Mouse (Mus musculus) stomach, embryonic 16.5 days (tissue): Measurements from ENCODE around the gene Arel1. TPM values are rescaled to one million over a fixed set of nuclear protein-coding genes. Genes with fewer than 3 reads are reported as not detected.
A peak's percentile ranks its signal among the peaks of the same experiment; 100 is the strongest.

Experiments
- ATAC-seq: fragments of 200-750 bp; cut with Nextera tagmentation; 2 replicates; pipeline ENCODE4 v1.8.0; 2017; ENCODE audit warnings: moderate number of reproducible peaks, moderate TSS enrichment; ENCODE audit not compliant: insufficient read depth, low FRiP score
- H3K27ac ChIP-seq: fragments of 300-500 bp; sonication (generic); 2 replicates; pipeline ENCODE4 v1.5.1; 2014; ENCODE audit warnings: low read length
- H3K27me3 ChIP-seq: fragments of 300-500 bp; sonication (generic); 2 replicates; pipeline ENCODE4 v1.6.1; 2014; ENCODE audit warnings: low read length, control low read depth, mixed read lengths; ENCODE audit not compliant: control insufficient read depth, insufficient read depth
- H3K36me3 ChIP-seq: fragments of 300-500 bp; sonication (generic); 2 replicates; pipeline ENCODE4 v1.6.1; 2014; ENCODE audit warnings: low read length; ENCODE audit not compliant: control insufficient read depth, insufficient read depth
- H3K4me1 ChIP-seq: fragments of 300-500 bp; sonication (generic); 2 replicates; pipeline ENCODE4 v1.6.1; 2014; ENCODE audit warnings: low read length, control low read depth, mixed read lengths; ENCODE audit not compliant: control insufficient read depth, insufficient read depth
- H3K4me2 ChIP-seq: fragments of 300-500 bp; sonication (generic); 2 replicates; pipeline ENCODE4 v1.6.1; 2014; ENCODE audit warnings: low read depth, low read length, mixed read lengths
- H3K4me3 ChIP-seq: fragments of 300-500 bp; sonication (generic); replicated peaks from 2 replicates; pipeline ENCODE4 v1.5.1; 2014; ENCODE audit warnings: mild to moderate bottlenecking, low read length
- H3K9ac ChIP-seq: fragments of 300-500 bp; sonication (generic); 2 replicates; pipeline ENCODE4 v1.6.1; 2014; ENCODE audit warnings: low read length
- H3K9me3 ChIP-seq: fragments of 300-500 bp; sonication (generic); replicated peaks from 2 replicates; pipeline ENCODE4 v1.6.1; 2016; ENCODE audit warnings: low read length, control low read depth; ENCODE audit not compliant: control insufficient read depth
- WGBS: fragments of 180-500 bp; shearing (Covaris S2); extraction: QIAGEN DNeasy Blood & Tissue Kit; methylation state at CpG from one replicate; pipeline ENCODE4 v1.1.7; 2014; 5-methylcytosine and 5-hydroxymethylcytosine counted together
- polyA plus RNA-seq: library from polyadenylated mRNA; unstranded; fragments of >200 nt; fragmentation: Nextera tagmentation; extraction: Ambion mirVana; gene quantifications from 2 replicates; pipeline ENCODE4 v1.2.1, GENCODE M21; 2015

The Arel1 gene
- polyA plus RNA-seq, 1 experiment from 2014 or later: 11.8 TPM

- peaks cover 10% of the 10 kb centered on the region; the same call in 1 of the 2 replicates for H3K4me1 ChIP-seq
- no peaks in the 10 kb centered on the region for H3K36me3 ChIP-seq
- peak within 1 kb of the TSS; percentile 58 for H3K4me2 ChIP-seq
- 2% methylated on average over 34 of the region's 34 CpGs for WGBS
- H3K9me3 ChIP-seq: no peaks in the 10 kb centered on the region
- H3K4me3 ChIP-seq: peak within 1 kb of the TSS; percentile 50
- peak; percentile 84 for ATAC-seq
- peak within 1 kb of the TSS; percentile 36; the same call in 1 of the 2 replicates for H3K9ac ChIP-seq
- peaks cover 40% of the 10 kb centered on the region for H3K27me3 ChIP-seq
- H3K27ac ChIP-seq: no peak within 1 kb of the TSS
These were observed 94.1 kb downstream of the Arel1 start, which contains the start of gene Ltbp2 for GRCm38 (mm10) chr12:84876481-84877121. TSS of gene Ltbp2 (minus strand) at chr12:84876532.

GRCm38 (mm10) chr12:84875761-84876480 lies 94.8 kb downstream of the Arel1 start:
- Histone ChIP-seq H3K9ac (peak overlapping the region; percentile 36; the same call in 1 of the 2 replicates), H3K4me1 (peaks cover 10% of the 10 kb centered on the region; the same call in 1 of the 2 replicates), H3K27me3 (peaks cover 40% of the 10 kb centered on the region)

GRCm38 (mm10) chr12:84873434-84873833 lies 97.3 kb downstream of the Arel1 start:
- ATAC-seq: no peak
- Histone ChIP-seq H3K9ac (no peak overlapping the region), H3K4me3 (no peak overlapping the region), H3K4me1 (peaks cover 10% of the 10 kb centered on the region; the same call in 1 of the 2 replicates), H3K9me3 (no peaks in the 10 kb centered on the region), H3K27ac (no peak overlapping the region), H3K36me3 (no peaks in the 10 kb centered on the region), H3K27me3 (peaks cover 40% of the 10 kb centered on the region), H3K4me2 (no peak overlapping the region)
- WGBS: 0% methylated on average over 3 of the region's 3 CpGs

More at GRCm38 (mm10) chr12:84875761-84876480, 94.8 kb downstream of the Arel1 start:
- peak overlapping the region; percentile 58 for H3K4me2 ChIP-seq
- 1% methylated on average over 59 of the region's 59 CpGs for WGBS
- peak overlapping the region; percentile 50 for H3K4me3 ChIP-seq
- no peaks in the 10 kb centered on the region for H3K36me3 ChIP-seq
- ATAC-seq: no peak
- no peaks in the 10 kb centered on the region for H3K9me3 ChIP-seq
- H3K27ac ChIP-seq: no peak overlapping the region

- Histone ChIP-seq H3K9ac (no peak overlapping the region), H3K4me3 (no peak overlapping the region), H3K27me3 (peaks cover 36% of the 10 kb centered on the region), H3K27ac (no peak overlapping the region), H3K4me1 (peaks cover 10% of the 10 kb centered on the region; the same call in 1 of the 2 replicates), H3K4me2 (no peak overlapping the region), H3K9me3 (no peaks in the 10 kb centered on the region), H3K36me3 (no peaks in the 10 kb centered on the region)
- WGBS: 56% methylated on average over 2 of the region's 2 CpGs
- no peak for ATAC-seq
These were observed 98.4 kb downstream of the Arel1 start for GRCm38 (mm10) chr12:84872310-84872709.

Other genes with a start within 250 kb of the Arel1 start
- gene Npc2, start 197.7 kb downstream of the Arel1 start, polyA plus RNA-seq: 65.5 and 69.3 TPM in 2 replicates
- gene Isca2, start 197.6 kb downstream of the Arel1 start, polyA plus RNA-seq: 119 and 123 TPM in 2 replicates
- 1.2 and 1.6 TPM in 2 replicates for gene Ltbp2, start 94.4 kb downstream of the Arel1 start, polyA plus RNA-seq
- 114 and 119 TPM in 2 replicates for gene Fcf1, start within 50 bp of the Arel1 start, polyA plus RNA-seq
- 22.3 and 23.1 TPM in 2 replicates for gene Ylpm1, start 25.4 kb upstream of the Arel1 start, polyA plus RNA-seq
- gene Prox2, start 139.9 kb upstream of the Arel1 start, polyA plus RNA-seq: 2.9 and 3.0 TPM in 2 replicates
- gene Dlst, start 139.9 kb upstream of the Arel1 start, polyA plus RNA-seq: 113 TPM in 2 replicates
- gene Rps6kl1, start 180.4 kb upstream of the Arel1 start, polyA plus RNA-seq: 1.3 and 1.8 TPM in 2 replicates
- 14.9 and 16.3 TPM in 2 replicates for gene Pgf, start 206.9 kb upstream of the Arel1 start, polyA plus RNA-seq
- gene Eif2b2, start 248.6 kb upstream of the Arel1 start, polyA plus RNA-seq: 72.9 and 82.5 TPM in 2 replicates